Mouse (Mus musculus) inflammation-experienced regulatory T-cells (primary cell): Measurements from ENCODE around the gene Zbtb7b. TPM values are rescaled to one million over a fixed set of nuclear protein-coding genes. Genes with fewer than 3 reads are reported as not detected.

Experiments
- polyA plus RNA-seq, 2 experiments: library from polyadenylated mRNA; unstranded; fragments of 100-300 nt; shearing (Covaris generic); gene quantifications; one replicate each; pipeline ENCODE4 v1.2.1; 2017

Gene Zbtb7b
- polyA plus RNA-seq: 10 to 100 TPM; 45.3 to 49.2 TPM

DNA sequence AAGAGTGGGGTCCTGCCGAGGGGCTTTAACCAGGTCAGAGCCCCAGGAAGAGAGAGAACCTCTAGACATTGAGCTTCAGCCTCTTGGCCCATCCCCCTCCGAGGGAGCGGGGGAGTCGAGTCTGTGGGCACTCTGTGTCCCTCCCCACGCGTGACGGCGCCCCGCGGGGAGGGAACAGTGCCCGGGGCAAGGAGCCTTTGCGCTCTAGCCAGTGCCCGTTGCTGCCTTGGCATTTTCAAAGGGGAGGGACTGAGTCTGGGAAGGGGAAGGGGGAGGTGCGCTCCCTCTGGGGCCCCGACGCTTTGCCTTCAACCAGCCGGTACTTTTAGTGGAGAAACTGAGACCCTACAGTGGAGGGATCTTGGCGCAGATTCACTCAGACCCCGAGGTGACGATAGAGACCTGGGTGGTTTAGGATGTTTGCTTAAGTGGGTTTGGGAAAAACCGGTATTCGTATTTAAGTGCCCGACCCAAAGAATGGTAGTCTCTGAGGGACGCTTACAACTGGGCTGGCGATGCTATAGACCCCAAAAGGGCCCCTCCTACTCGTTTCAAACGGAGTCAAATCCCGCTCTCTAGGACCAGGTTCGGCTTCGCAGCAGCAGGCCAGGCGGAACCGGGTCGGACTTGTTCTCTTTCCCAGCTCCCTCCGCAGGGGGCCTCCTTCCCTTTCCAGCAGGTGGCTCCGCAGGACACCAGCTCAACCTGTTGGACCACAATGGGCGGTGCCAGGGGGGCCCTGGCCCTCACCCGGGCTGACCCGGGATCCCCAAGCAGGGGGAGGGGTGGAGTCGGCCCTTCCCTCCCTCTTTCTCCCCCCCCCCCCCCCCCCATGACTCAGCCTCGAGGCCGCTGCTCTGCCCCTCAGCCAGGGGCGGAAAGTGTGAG is at the start of gene Zbtb7b:
Gene Zbtb7b, minus strand, starts transcription at position 771 of the 888 bp plus-strand sequence.

DNA sequence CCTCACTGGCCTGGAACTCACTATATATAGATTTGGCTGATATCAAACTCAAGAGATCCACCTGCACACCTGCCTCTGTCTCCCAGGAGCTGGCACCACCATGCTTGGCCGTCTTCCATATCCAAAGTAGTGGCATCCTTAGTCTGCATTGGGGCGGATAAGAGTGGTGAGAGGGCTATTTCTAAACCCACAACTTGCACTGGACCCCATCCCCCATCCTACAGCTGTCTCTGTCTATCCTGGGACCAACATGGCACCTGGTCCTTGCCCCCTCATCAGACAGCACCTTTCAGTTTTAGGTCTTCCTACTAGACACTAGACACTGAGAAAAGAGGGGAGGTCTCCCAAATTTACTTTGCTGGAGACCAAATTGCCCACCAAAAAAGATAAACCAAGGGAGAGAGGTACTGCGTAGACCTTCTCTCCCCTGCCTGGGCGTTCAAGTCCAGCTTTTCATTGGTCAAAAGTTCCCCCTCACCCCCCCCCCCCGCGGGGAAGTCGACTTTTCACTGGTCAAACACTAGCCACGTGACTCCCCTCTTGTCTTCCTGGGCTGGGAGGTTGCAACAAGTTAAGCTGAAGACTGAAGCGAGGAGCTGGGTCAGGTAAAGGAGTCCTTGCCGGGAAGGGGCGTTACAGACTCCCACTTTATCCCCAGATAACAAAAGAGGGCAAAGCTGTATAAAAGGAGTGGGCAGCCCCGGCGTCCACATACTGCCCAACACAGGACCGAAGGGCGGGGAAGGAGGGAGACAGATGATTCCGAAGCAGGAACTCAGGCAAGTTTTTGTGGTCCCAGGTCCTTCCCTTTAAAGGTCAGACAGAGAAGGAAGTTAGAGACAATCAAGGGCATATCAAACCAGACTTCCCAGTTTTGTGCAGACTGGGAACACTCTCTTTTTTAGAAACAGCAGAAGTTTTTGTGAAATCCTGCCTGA is 41.9 kb upstream of the Zbtb7b start, which contains the start of gene Pbxip1:
Gene Pbxip1, plus strand, starts transcription at position 531 of the 938 bp plus-strand sequence.

GRCm38 (mm10) chr3:89430171-89431159 is 35.9 kb upstream of the Zbtb7b start, which contains the start of gene Pygo2:
Gene Pygo2, plus strand, starts transcription at chr3:89430214.

GRCm38 (mm10) chr3:89418170-89418860 is 23.7 kb upstream of the Zbtb7b start, which contains the start of the genes Cks1b and Shc1:
Gene Cks1b, minus strand, starts transcription at chr3:89418383.
Gene Shc1, plus strand, starts transcription at chr3:89418443.

DNA sequence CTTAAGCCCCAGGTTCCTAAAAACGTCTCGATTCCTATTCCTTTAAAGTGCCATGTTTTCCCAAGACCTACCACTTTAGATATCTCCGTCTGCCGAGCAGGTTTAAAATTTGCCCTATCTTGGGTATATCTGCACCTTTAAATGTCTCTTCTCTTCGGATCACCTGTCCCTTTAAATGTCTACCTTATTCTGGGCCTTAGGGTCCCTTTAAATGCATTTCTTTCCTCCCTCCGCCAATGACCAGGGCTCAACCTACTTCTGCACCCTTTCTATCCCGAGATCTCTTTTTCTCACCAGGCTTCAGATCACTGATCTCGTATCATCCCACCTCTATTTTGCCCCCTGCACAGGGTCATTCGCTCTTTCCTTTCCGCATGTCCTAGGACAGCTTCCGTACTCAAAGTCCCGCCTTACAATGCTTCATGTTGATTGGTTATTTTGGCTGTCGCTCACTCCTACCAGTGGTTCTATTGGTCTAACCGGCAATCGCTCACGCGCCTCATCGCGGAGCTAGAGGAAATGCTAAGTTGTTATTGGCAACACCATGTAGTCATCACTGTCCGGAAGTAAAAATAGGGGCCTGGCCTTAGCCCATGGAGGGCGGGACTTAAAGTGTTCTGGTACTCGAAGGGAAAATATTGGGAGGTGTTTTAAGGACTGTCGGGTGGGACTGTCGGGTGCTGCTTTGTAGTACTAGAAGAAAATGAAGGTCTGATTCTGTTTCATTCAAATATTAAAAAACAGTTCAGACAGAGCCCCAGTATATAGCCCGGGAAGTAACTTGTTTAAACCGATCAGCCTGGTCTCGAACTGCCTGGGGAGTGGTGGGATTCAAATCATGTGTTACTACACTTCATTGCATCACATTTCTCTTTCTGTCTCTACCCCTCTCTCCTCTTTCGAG is 17.2 kb upstream of the Zbtb7b start, which contains the start of gene Flad1:
Gene Flad1, minus strand, starts transcription at position 381 of the 904 bp plus-strand sequence.

DNA sequence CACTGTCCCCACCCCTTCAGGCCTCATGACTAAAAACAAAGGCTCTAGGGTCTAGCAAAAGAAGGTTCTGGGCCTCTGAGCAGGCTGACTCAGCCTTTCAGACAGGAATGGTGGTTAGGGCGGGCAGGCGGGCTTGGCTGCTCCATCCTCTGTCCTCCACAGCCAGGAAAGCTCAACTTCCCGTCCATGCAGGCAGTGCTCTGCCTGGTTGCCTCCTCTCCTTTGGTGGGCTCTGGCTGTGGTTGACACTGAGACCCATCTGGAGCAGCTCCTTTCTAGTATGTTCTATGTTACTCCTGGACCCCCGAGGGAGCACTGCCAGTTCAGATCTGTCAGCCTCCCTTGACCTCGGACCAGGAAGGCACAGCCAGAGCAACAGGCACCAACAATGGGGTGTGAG is 8.1 kb upstream of the Zbtb7b start, which contains the start of gene Lenep:
Gene Lenep, minus strand, starts transcription at position 101 of the 400 bp plus-strand sequence.

GRCm38 (mm10) chr3:89365153-89365485 is 29.5 kb downstream of the Zbtb7b start, which contains the start of gene Dcst1:
Gene Dcst1, minus strand, starts transcription at chr3:89365253.

DNA sequence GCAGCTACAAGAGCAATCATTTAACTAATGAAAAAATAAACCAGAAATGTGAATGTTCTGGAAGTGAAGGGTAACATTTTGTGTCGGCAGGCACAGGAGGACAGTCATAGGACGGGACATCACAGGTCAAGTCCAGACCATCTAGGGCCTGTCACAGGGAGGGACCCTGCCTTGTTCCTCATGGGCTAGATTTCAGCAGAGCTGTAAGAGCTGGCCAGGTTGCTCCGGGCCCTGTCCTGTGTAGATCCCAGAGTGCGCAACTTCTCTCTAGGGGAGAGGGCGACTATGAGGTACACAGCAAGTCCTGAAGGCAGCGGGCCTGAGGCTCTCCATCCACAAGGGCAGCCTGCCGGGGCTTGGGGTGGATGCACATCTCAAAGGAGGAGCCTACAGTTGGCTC is 32.9 kb downstream of the Zbtb7b start, which contains the start of gene Dcst2:
Gene Dcst2, plus strand, starts transcription at position 301 of the 400 bp plus-strand sequence.

DNA sequence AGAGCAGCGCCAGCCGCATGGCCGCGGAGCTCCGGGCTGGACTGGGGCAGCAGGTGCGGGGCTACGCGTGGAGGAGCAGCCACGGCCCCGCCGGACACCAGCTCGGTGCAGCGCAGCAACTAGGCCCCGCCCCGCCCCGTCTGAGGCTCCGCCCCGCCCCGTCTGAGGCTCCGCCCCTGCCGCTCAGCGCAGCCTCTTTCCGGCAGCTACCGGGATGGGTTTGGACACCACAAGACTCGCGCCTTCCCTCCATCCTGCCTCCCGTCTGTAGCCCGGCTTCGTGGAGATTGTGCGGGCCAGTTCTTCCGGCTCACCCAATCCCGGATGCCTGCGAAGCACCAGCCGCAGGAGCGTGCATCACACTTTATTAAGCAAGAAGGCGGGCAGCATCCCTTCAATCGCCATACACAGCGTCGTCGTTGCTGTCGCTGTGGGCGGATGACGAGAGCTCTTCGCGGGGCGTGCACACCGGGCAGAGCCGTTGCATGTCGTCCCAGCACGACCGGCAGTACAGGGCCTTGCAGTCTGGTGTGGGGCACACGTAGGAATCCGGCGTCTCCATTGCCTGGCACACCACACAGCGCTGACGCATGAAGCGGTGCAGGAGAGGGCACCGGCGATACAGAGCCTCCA is 44.6 kb downstream of the Zbtb7b start, which contains the start of gene Adam15:
Gene Adam15, minus strand, starts transcription at position 128 of the 633 bp plus-strand sequence.

GRCm38 (mm10) chr3:89337721-89338578 is 56.6 kb downstream of the Zbtb7b start, which contains the start of gene Efna4:
Gene Efna4, minus strand, starts transcription at chr3:89338028.

Other genes with a start within 250 kb of the Zbtb7b start
- 1 to 10 TPM in 1 of 2 experiments, under 1 TPM in 1; 0.76 to 2.1 TPM for gene Hcn3, start 234.6 kb downstream of the Zbtb7b start, polyA plus RNA-seq
- 100 to 1,000 TPM; 115 to 129 TPM for gene Clk2, start 230.0 kb downstream of the Zbtb7b start, polyA plus RNA-seq
- gene Scamp3, start 217.3 kb downstream of the Zbtb7b start, polyA plus RNA-seq: 100 to 1,000 TPM; 257 to 293 TPM
- gene Fam189b, start 211.6 kb downstream of the Zbtb7b start, polyA plus RNA-seq: 100 to 1,000 TPM; 204 to 228 TPM
- 100 to 1,000 TPM; 120 to 135 TPM for gene Gba, start 191.8 kb downstream of the Zbtb7b start, polyA plus RNA-seq
- 1 to 10 TPM in 1 of 2 experiments, under 1 TPM in 1; 0.88 to 1.6 TPM for gene Thbs3, start 179.6 kb downstream of the Zbtb7b start, polyA plus RNA-seq
- 100 to 1,000 TPM; 121 to 126 TPM for gene Mtx1, start 167.7 kb downstream of the Zbtb7b start, polyA plus RNA-seq
- gene Muc1, start 165.7 kb downstream of the Zbtb7b start, polyA plus RNA-seq: 1 to 10 TPM in 1 of 2 experiments, not detected in 1; 1.2 TPM
- gene Krtcap2, start 148.8 kb downstream of the Zbtb7b start, polyA plus RNA-seq: 100 to 1,000 TPM; 235 to 244 TPM
- 1 to 10 TPM; 3.0 to 3.5 TPM for gene Trim46, start 148.5 kb downstream of the Zbtb7b start, polyA plus RNA-seq
- gene Dpm3, start 135.4 kb downstream of the Zbtb7b start, polyA plus RNA-seq: 10 to 100 TPM; 84.5 to 92.4 TPM
- gene Slc50a1, start 124.2 kb downstream of the Zbtb7b start, polyA plus RNA-seq: 100 to 1,000 TPM; 239 to 241 TPM
- not detected for gene Efna1, start 113.6 kb downstream of the Zbtb7b start, polyA plus RNA-seq
- gene Efna3, start 71.8 kb downstream of the Zbtb7b start, polyA plus RNA-seq: under 1 TPM in 1 of 2 experiments, not detected in 1; 0.49 TPM
- under 1 TPM; 0.42 to 0.82 TPM for gene Efna4, start 56.7 kb downstream of the Zbtb7b start, polyA plus RNA-seq
- 10 to 100 TPM; 24.1 to 31.4 TPM for gene Adam15, start 44.8 kb downstream of the Zbtb7b start, polyA plus RNA-seq
- under 1 TPM; 0.27 to 0.37 TPM for gene Dcst2, start 32.8 kb downstream of the Zbtb7b start, polyA plus RNA-seq
- gene Dcst1, start 29.5 kb downstream of the Zbtb7b start, polyA plus RNA-seq: under 1 TPM; 0.32 to 0.40 TPM
- 1 to 10 TPM in 1 of 2 experiments, not detected in 1; 1.8 TPM for gene Lenep, start 8.0 kb upstream of the Zbtb7b start, polyA plus RNA-seq
- 10 to 100 TPM; 54.6 to 58.7 TPM for gene Flad1, start 17.1 kb upstream of the Zbtb7b start, polyA plus RNA-seq
- gene Cks1b, start 23.6 kb upstream of the Zbtb7b start, polyA plus RNA-seq: 10 to 100 TPM; 13.5 to 16.3 TPM
- 10 to 100 TPM; 69.6 to 83.1 TPM for gene Shc1, start 23.7 kb upstream of the Zbtb7b start, polyA plus RNA-seq
- gene Pygo2, start 35.4 kb upstream of the Zbtb7b start, polyA plus RNA-seq: 10 to 100 TPM; 76.0 to 78.7 TPM
- gene Pbxip1, start 41.9 kb upstream of the Zbtb7b start, polyA plus RNA-seq: 100 to 1,000 TPM; 113 to 129 TPM
- gene Pmvk, start 59.8 kb upstream of the Zbtb7b start, polyA plus RNA-seq: 10 to 100 TPM; 17.2 to 17.9 TPM
- under 1 TPM; 0.04 to 0.12 TPM for gene Kcnn3, start 125.4 kb upstream of the Zbtb7b start, polyA plus RNA-seq